Mouse (Mus musculus) megakaryocyte progenitor cell, adult 5-6 weeks (primary cell): ENCODE data around the gene Lck. TPM values are rescaled to one million over a fixed set of nuclear protein-coding genes. Genes with fewer than 3 reads are reported as not detected.
A peak's percentile ranks its signal among the peaks of the same experiment; 100 is the strongest.
"Not testable (repeated sequence)": the region's sequence is repeated elsewhere in the genome, so short reads cannot be mapped to it uniquely, and the experiment has no call there.

Experiments
- ATAC-seq: replicated peaks from 2 replicates; pipeline ENCODE4 v1.8.0; 2016; ENCODE audit warnings: mild to moderate bottlenecking, moderate TSS enrichment, inconsistent platforms; ENCODE audit not compliant: poor library complexity
- total RNA-seq, 2 experiments: library from RNA; stranded (forward) in 1 of 2; stranded (reverse) in 1 of 2; fragments of 157-497, 149-512 nt in 1 of 2; fragments of 200-1000 nt in 1 of 2; gene quantifications; 2 replicates each; pipeline versions ENCODE4 v1.2.3 to v1.2.4; 2015 to 2017

Lck gene
- total RNA-seq, 2 experiments from 2014 or later, result 2.7 to 3.5 TPM

DNA sequence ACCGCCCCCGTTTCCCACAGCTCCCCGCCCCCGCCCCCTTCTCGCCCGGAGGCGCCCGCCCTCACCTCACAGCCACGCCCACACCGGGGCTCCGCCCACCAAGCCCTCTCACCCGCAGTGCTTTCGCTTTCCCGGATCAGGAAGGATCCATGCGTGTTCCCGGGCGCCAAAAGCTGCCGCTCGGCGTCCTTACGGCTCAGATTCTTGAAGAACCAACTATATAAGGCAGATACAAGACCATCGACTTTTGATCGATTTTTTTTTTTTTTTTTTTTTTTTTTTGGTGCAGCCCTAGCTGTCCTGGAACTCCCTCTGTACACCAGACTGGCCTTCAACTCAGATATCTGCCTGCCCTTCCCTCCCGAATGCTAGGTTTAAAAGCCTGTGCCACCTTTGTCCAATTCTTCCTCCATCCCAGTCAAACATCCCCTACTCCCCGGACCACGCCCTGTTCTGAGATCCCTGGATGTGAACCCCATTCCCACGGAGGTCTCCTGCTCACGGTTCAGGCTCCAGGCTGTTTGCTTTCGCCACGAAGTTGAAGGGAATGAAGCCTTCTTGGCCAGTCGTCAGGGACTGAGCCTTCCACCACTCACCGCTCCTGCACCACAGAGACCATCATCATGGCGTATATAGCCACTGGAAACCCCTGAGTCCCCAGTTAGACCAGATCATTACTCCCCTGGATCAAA, 16.8 kb downstream of the Lck start:
- peak; percentile 89 for ATAC-seq

DNA sequence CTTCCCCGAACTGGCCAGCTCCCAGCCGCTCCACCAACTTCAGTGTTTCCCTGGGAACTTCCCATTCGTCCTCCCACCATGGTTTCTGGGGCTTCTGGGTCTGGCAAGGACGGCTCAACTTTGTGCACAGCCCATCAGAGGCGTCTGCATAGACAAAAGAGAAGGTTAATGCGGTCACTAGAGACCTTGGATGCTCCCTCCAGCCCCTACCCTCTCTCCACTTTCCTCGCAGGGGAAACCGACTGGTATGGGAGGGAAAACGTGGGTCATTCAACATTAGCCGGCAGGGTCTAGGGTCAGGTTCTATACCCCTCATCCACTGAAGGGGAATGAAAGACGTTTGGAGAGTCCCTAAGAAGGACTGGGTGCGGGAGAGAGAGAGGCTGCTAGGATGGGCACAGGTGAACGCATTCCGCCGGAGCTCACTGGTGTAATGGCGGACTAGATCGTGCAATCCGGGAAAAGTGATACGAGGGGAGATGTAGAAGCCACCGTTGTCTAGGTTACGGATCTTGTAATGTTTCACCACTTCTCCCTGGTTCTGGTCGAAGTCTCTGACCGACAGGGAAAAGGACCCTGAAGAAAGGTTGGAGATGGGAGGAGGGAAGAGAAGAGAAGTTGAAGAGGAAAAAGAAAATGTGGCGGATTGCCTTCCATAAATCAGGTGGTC, 17.4 kb downstream of the Lck start:
- ATAC-seq, result 0 out of 2 replicates have a peak, but pooled peaks have one; percentile 12

DNA sequence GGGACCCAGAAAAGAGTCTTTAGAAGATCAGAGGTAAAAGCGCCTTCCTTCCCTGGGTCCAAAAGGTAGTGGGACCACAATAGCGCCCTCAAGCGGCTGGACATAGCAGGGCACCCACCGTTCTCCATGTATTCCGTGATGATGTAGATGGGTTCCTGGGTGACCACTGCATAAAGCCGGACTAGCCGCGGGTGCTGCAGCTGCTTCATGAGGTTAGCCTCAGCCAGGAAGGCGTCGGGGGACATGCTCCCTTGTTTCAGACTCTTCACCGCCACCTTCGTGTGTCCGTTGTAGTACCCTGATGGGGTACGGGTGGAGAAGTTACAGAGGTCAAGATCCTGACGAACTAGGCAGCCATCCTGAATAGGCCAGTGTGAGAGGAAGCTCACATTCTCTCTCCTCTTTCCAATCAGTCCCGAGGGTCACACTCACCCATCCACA, 18.0 kb downstream of the Lck start:
- ATAC-seq, result peak; percentile 69

DNA sequence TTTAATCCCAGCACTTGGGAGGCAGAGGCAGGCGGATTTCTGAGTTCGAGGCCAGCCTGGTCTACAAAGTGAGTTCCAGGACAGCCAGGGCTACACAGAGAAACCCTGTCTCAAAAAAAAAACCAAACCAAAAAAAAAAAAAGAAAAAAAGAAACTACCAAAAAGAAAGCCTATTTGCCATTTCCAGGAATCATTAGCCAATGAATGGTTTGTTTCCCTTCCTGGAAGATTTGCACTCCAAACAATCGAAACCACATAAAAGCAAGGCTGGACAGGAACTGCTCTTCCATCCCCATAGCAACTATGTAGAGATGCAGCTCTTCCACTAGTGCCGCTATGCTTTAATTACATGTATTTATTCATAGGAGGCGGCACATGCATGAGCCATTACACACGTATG, 18.9 kb downstream of the Lck start:
- not testable (repeated sequence) for ATAC-seq

DNA sequence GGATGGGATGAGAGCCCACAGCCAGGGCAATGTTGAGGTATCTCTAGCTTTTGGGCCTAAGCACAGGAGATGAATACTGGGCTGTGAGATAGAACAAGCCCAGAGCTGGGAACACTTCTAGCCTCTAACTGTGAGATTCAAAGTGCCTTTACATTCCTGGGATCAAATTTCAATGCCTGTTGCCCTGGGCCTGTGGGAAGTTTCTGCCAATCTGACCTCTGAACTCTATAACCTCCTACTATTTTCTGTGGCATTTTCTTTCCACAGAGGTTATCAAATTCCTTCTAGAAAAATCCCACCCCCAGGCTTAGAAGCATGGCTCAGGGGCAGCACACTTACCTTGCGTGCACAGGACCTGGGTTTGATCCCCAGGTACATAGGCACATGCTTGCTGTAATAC, 23.1 kb downstream of the Lck start:
- no peak for ATAC-seq

DNA sequence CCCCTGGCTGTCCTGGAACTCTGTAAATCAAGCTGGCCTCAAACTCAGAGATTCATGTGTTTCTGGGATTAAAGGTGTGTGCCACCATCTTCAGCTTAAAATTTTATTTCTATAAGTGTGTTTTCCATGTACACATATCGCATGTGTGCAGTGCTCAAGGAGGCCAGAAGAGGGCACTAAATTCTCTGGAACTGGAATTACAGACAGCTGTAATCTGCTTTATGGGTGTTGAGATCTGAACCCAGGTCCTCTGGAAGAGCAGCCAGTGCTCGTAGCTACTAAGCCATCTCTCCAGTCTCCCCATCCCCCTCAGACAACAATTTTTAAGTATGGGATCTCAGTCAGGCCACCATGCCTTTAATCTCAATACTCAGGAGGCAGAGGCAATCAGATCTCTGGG, 24.1 kb downstream of the Lck start:
- ATAC-seq, result peak; percentile 68; the same call in 1 of the 2 replicates

DNA sequence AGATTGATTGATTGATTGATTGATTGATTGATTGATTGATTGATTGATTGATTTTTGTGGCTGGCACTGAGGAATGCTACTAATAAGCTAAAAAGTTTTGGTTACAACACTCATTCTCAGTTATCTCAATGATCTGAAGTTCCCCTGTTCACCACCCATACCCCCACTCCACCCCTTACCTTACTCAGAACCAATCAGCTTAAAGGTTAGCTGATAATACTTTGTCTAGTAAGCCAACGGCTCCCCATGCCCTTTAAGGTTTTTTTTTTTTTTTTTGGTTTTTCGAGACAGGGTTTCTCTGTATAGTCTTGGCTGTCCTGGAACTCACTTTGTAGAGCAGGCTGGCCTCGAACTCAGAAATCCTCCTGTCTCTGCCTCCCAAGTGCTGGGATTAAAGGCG, 25.8 kb downstream of the Lck start:
- not testable (repeated sequence) for ATAC-seq

DNA sequence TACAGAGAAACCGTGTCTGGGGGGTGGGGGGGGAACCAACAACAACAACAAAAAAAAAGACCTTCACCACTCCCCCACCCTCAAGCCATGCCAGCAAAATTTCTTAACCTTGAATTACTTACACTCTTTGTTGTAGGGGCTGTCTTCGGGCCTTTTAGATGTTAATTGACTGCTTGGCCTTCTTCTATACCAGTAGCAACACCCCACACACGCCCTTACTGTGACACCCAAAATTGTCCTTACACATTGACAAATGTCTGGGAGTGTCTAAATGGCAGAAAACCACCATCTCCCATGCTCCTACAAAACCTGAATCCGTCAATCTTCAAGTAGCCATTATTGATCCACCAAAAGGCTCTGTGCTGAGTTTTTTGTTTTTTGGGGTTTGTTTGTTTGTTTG, 29.3 kb downstream of the Lck start:
- no peak for ATAC-seq

DNA sequence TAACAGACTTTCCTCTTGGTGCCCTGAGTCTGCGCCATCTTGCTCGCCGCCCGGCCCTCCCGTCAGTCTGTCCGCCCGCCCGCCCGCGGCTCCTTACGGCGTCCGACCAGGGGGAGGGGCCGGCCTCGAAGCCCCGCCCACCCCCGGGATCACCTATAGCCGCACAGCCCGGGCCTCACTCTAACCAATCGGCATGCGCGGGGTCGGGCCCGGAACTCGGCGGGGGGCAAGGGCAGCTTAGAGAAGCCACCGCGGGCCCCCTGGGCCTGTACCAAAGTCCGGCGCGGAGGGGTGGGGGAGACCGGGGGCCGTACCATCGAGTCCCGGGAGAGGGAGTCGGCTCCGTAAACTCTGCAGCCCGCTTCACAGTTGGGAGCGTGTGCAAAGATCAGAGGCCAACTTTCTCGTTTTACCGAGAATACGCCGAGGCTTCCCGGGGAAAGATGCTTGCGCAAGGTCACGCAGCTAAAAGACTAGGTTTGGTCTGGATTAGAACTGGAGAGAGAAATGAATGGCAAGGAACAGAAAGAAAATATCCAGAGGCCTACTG, 30.8 kb downstream of the Lck start, which contains the start of gene Hdac1:
TSS of gene Hdac1 (minus strand) at position 122 of the 550 bp plus-strand sequence.
- ATAC-seq, result peak; percentile 94

DNA sequence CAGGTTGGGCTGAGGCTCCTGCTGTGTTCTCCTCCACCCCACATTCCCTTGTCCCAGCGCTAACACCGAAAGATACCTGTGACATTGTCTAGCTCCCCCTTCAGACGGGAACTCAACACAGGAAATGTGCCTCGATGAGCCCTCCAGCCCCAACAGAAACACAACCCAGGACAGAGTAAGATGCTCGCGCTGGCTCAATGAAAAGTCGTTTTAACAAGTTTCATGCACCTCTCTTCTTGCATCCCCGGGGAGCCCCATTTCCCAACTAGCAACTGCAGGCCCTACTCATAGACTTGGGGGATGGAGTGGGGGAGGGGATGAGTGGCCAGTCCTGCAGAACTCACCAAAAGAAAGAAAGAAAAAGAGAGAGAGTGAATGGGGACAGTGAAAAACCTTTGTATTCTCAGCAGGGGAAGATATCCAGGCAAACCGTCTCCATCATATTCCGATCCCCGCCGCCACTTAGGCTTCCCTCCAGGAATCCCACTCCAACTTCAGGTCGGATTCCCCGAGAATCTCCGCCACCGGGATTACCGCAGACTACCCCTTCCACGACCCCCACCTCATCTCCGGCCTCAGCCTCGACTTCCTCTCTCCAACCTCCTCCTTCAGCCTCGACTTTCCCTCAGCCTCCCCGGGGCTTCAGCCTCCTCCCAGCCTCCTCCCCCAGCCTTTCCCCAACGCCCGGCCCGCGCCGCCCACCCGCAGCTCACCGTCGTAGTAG, 31.4 kb downstream of the Lck start:
- peak; percentile 11; the same call in 1 of the 2 replicates for ATAC-seq

DNA sequence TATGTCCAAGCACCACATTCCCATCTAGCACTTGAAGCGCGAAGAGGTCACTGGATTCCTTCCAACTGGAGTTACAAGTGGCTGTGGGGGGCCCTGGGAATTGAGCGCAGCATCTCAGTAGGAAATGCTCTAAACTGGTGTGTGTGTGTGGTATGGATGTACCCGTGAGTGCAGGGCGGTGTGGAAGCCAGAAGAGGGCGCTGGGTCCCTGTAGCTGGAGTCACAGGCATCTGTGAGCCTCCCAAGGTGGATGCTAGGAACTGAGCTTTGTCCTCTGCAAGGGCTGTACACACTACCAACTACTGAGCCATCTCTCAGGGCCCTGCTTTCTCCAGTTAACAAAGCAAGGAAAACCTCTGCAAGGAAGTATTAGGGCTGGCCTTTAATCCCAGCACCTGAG, 33.4 kb downstream of the Lck start:
- peak; percentile 50 for ATAC-seq

DNA sequence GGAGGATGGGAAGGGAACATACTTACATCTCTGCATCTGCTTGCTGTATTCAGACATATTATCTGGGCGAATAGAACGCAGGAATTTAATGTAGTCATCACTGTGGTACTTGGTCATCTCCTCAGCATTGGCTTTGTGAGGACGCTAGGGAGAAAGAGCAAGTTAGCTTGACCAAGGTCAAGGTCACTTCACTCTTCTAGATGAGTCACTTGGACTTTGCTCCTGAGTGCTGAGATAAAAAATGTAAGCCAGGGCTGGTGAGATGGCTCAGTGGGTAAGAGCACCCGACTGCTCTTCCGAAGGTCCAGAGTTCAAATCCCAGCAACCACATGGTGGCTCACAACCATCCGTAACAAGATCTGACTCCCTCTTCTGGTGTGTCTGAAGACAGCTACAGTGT, 44.5 kb downstream of the Lck start:
- ATAC-seq, result not testable (repeated sequence)

DNA sequence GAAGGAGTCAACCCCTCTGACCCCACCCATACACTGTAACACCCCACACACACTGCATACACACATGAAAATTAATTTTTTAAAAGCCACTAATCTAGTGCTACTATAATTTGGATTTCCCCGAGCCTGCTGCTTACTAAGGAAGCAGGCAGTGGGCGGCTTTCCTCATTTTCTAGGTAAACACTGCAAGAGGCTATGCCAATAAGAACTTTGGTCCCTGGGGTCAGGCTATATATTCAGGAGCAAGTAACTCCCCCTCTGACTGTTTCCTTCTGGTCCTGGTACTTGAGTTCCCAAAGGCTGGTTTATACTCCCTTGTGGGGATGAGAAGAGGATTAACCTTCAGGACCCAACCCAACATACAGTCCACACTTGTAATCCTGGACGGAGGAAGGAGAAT, 47.6 kb downstream of the Lck start:
- ATAC-seq, result no peak

DNA sequence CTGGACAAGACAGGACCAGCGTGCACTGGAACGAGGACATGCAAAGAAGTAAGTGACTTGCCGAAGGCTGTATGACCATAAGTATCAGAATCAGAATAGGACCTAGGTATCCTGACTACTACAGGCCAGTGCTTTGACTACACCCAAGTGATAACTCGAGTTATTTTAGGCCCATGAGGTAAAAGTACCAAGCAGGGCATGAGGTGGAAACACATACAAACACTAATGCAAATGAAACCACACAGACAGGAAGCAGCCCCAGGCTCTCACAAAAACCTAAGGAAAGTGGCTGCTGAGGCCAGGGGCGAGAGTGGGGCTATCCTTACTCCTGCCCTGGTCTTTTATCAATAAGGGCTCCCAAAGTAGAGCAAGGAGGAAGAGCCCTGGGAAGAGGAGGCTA, 48.1 kb downstream of the Lck start:
- no peak for ATAC-seq

DNA sequence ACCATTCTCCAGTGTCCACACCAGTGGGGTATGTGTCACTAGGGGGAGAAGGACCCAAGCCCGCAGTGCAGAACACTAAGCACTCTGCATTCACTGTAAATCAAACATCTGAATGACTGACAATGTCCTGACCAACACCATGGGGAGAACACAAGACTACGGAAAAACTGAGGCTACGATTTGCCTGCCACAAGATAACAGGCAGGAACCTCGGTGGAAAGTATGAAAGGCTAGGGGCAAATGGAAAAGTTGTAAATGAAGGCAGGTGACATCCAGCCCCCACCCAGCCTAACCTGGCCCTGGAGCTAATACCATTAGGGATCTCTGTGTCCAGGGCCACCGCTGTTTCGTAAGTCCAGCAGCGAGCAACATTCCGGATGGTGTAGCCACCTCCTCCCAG, 54.9 kb downstream of the Lck start:
- ATAC-seq, result no peak

DNA sequence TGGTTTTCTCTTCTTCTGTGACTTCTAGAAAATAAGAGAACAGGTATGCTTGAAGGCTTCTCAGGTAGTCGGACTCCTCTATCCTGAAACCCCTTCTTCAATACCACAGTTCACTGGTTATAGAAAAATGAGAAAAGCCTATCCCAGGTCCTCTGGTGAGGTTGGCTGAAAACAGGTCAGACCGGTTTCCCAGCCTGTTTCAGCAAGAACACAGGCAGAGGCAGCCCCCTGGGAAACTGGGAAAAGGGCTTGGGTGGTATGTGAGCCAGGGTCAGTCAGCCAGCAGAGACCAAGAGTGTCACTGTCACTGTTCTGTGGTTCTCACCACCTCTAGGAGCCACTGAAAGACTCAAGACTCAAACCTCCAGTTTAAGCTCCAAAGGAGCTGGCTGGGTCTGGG, 56.5 kb downstream of the Lck start:
- ATAC-seq, result no peak

DNA sequence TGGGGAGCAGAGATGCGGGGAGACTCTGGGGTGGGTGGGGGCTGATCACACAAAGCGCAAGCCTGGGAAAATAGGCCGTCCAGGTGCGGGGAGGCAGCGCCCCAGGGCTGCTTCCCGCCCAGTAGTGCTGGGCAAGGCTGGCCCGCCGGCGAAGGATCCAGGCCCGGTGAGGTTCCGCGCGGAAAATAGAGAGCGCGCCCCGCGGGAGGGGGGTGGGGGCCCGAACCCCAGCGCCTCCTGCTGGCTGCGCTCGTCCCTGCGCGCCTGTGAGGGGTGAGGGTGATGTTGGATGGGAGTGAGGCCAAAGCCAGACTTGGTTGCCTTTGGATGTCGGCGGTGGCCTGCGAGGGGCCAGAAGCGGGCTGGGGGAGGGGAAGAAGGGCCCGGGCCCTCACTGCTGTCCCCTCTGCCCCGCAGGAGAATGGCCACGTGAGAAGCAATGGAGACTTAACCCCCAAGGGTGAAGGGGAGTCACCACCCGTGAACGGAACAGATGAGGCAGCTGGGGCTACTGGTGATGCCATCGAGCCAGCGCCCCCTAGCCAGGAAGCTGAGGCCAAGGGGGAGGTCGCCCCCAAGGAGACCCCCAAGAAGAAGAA, 59.0 kb downstream of the Lck start:
- ATAC-seq, result peak; percentile 68

DNA sequence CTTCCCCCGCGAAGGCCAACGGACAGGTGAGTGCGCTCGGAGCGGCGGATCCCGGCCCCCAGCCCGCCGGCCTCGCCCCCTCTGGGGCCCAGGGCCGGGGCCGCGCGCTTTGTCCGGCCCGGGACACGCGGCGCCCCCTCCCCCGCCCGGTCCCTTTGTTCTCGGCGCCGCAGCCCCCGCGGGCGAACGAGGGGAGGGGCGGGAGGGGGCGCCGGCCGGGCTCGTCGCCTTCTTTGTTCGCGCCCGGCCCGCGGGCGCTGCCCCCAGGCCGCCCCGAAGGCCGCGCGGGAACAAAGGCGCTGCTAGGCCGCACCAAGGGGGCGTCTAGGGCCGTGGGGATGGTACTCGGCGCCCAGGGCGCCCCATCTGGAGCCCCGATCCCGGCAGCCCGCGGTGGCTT, 59.5 kb downstream of the Lck start:
- ATAC-seq, result no peak

DNA sequence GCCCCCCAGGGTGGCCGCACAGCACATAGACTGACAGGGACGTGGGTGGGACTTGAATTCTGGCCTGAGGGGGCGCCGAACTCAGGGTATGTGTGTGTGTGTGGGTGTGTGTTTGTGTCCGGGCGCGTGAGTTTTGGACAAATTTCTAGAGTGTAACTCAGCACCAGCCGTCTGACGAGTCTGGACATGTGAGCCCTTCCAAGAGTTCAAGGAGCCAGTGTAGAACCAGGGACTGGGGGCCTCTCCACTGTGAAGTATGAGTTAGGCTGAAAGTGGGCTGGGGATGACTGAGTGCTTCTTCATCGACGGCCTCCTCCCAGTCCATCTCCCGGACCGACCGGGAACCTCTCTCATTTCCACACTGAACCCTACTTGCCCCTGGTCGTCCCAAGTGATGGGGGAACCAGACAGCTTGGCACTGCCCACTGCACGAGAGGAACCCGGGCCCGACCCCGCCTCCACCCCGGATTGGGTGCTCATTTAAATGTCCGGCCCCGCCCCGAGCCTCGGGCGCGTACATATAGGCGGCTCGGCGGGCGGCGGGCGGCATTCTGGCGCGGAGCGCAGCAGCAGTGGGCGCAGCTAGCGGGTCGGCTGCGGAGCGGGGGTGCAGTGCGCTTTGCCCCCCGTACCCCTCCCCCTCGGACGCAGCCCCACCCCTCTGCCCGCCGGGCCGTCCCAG, 60.2 kb downstream of the Lck start, which contains the start of gene Marcksl1:
TSS of gene Marcksl1 (plus strand) at position 496 of the 682 bp plus-strand sequence.
- peak; percentile 80 for ATAC-seq

DNA sequence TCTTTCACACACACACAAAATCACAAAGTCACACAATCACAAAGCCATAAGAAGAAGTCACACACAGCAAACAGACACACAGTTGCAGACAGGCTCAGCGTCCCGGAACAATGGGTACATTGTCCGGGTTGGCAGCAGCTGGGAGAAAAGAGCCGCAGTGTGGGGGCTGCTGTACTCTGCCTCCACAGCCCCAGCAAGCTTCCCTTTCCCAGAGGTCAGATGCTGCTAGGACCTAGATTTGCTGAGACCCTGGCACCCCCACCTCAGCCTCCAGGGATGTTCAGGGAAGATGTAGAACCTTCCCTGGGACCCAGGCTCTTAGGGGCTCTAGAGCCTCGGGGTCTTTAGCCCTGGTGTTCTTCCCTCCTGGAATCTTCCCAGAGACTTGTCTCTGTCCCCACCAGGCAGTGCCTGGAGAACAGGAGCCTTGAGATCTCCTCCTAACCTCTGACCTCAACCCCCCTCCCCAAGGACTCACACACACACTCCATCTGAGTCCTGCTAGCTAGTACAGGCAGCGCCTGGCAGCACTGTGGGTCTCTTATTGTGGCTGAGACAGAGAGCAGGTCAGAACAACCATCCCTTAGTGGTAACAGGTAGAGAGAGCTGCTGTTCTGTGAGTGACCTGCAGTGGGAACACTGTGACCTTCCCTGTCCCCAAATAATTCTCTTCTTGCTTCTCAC, 61.9 kb downstream of the Lck start:
- no peak for ATAC-seq
